In genomic region chr11:114764820-114765818, GRCm38 (mm10) we compare ENCODE assay signal across 8 mouse cellular contexts. TPM values are rescaled to one million over a fixed set of nuclear protein-coding genes. Genes with fewer than 3 reads are reported as not detected.
A peak's percentile ranks its signal among the peaks of the same experiment; 100 is the strongest.
DNase-seq lines count a peak whose midpoint lies in the region; TF ChIP-seq lines count a peak whose summit lies in the region.

Gene Kif19a, plus strand, starts transcription at chr11:114765388.

- no peaks in the 10 kb centered on the region; the same call in 1 of the 2 replicates for H3K4me1 ChIP-seq in bone marrow, adult 2 months (ENCODE audit: control insufficient read depth, insufficient read depth, low read length)
- H3K4me1 ChIP-seq in erythroblast, embryonic 14.5 days (ENCODE audit: control insufficient read depth) = peaks cover 7% of the 10 kb centered on the region
- H3K4me1 ChIP-seq in spleen, adult 2 months (ENCODE audit: control insufficient read depth, insufficient read depth, insufficient read length) = peaks cover 11% of the 10 kb centered on the region

- no peaks in the 10 kb centered on the region for H3K36me3 ChIP-seq in erythroblast, embryonic 14.5 days (ENCODE audit: control insufficient read depth)
- H3K36me3 ChIP-seq in macrophage (ENCODE audit: inconsistent target) = no peaks in the 10 kb centered on the region
- no peaks in the 10 kb centered on the region for H3K36me3 ChIP-seq in spleen, adult 2 months (ENCODE audit: control insufficient read depth, insufficient read depth, low read length)

- DNase-seq in ES-CJ7 (ENCODE audit: low read depth, low spot score) = peak; percentile 29
- DNase-seq in heart, postnatal 10 days = peak; percentile 50 to 63
- DNase-seq in kidney, postnatal 25 days = peak; percentile 68 to 80
- peak in 1 of 2 experiments; percentile 50 for DNase-seq in spleen, adult 2 months (ENCODE audit: low read depth in 1 of 2, low spot score in 2 of 2)
- no peak for DNase-seq in frontal cortex, adult 2 months (ENCODE audit: extremely low spot score in 1 of 2, low spot score in 1 of 2)

- H3K4me3 ChIP-seq in bone marrow, adult 2 months (replicated peaks; ENCODE audit: control insufficient read depth, low read depth, low read length) = peak within 1 kb of the TSS; percentile 59
- peak within 1 kb of the TSS; percentile 45 for H3K4me3 ChIP-seq in erythroblast, embryonic 14.5 days (replicated peaks)
- H3K4me3 ChIP-seq in macrophage (ENCODE audit: inconsistent target) = peak within 1 kb of the TSS; percentile 18; the same call in 1 of the 2 replicates
- H3K4me3 ChIP-seq in spleen, adult 2 months (ENCODE audit: extremely low read depth, insufficient read depth, insufficient read length) = peak within 1 kb of the TSS; percentile 56; the same call in 1 of the 2 replicates

- no peaks in the 10 kb centered on the region for H3K79me2 ChIP-seq in macrophage (ENCODE audit: inconsistent target)

- H3K27ac ChIP-seq in bone marrow, adult 2 months (ENCODE audit: control insufficient read depth, insufficient read depth, low read depth, low read length, poor library complexity) = no peak within 1 kb of the TSS
- H3K27ac ChIP-seq in macrophage = no peak within 1 kb of the TSS
- no peak within 1 kb of the TSS for H3K27ac ChIP-seq in spleen, adult 2 months (ENCODE audit: insufficient read depth, low read length)

- peaks cover 21% of the 10 kb centered on the region for H3K27me3 ChIP-seq in erythroblast, embryonic 14.5 days (ENCODE audit: control insufficient read depth)
- no peaks in the 10 kb centered on the region for H3K27me3 ChIP-seq in spleen, adult 2 months (ENCODE audit: control insufficient read depth, insufficient read depth, low read length)

- TF ChIP-seq POLR2A in bone marrow, adult 2 months (IDR thresholded peaks at IDR 0.05; ENCODE audit: borderline replicate concordance, control insufficient read depth, low read depth, low read length) = peak; percentile 37; the same call in 1 of the 2 replicates
- no peak for TF ChIP-seq POLR2A in spleen, adult 2 months (IDR thresholded peaks at IDR 0.05; ENCODE audit: low read depth, low read length)

- intact Hi-C loops in heart, postnatal 10 days (cut with DNase I) = no loop called here

- WGBS in bone marrow, adult 2 months = 5% methylated on average over 51 of the region's 51 CpGs
- WGBS in macrophage (ENCODE audit: missing documents) = 10% methylated on average over 49 of the region's 51 CpGs
- 6% methylated on average over 49 of the region's 51 CpGs for WGBS in spleen, adult 2 months

- H3K9me3 ChIP-seq in erythroblast, embryonic 14.5 days (ENCODE audit: control insufficient read depth, low read length) = no peaks in the 10 kb centered on the region

- TF ChIP-seq CTCF in bone marrow, adult 2 months (IDR thresholded peaks at IDR 0.05; ENCODE audit: control insufficient read depth, insufficient read depth, low read length) = no peak
- TF ChIP-seq CTCF in spleen, adult 2 months (IDR thresholded peaks at IDR 0.05; ENCODE audit: extremely low read depth, insufficient read depth, insufficient read length, insufficient replicate concordance) = no peak

RNA-seq across cellular contexts. Expression of gene Kif19a, which starts in this region (rescaled TPM):
- polyA plus RNA-seq in bone marrow, adult 2 months (2011; ENCODE audit: insufficient read depth, insufficient read length, low replicate concordance, missing spikeins) = 0.84 and 6.3 TPM in 2 replicates
- 0.04 TPM in 1 of 2 replicates, not detected in the other for polyA plus RNA-seq in erythroblast, embryonic 14.5 days (2012)
- total RNA-seq in heart, postnatal 10 days (2021) = under 1 TPM; 0.24 to 0.47 TPM
- total RNA-seq in macrophage (2018; cell fraction: chromatin; rRNA removed) = 10 to 100 TPM in 1 of 26 experiments, 1 to 10 TPM in 24, under 1 TPM in 1; 0.17 to 10.1 (median 6.6) TPM
- 1 to 10 TPM; 1.1 to 3.4 (median 1.7) TPM for total RNA-seq in macrophage (2018; cell fraction: cytosol; rRNA removed)
- 10 to 100 TPM in 1 of 26 experiments, 1 to 10 TPM in 23, under 1 TPM in 2; 0.65 to 10.4 (median 3.6) TPM for total RNA-seq in macrophage (2018; cell fraction: nucleus; rRNA removed)
- polyA plus RNA-seq in macrophage (2018) = 0.67 to 2.7 TPM (median 1.9 TPM) in 3 replicates
- 3.3 and 3.8 TPM in 2 replicates for polyA plus RNA-seq in spleen, adult 2 months (2012; rRNA removed)
- 5.0 and 5.8 TPM in 2 replicates for polyA plus RNA-seq in frontal cortex, adult 2 months (2012; rRNA removed)

Comparison
In these comparisons a context has a peak if more than half of its experiments do, and no peak if none do; other contexts are left out.
1. Peak in DNase-seq in heart, postnatal 10 days; RNA of the gene not detected or under 1 TPM.
2. DNase-seq: peak in ES-CJ7 (single experiment) and kidney, postnatal 25 days (2 of 2); none in frontal cortex, adult 2 months (0 of 2).
3. Peak in every context shown above with its lines, with median percentiles within 50 percentile points of each other: H3K4me3 ChIP-seq.